Mouse (Mus musculus): Measurements from ENCODE around the gene Smdt1.

GRCm38 (mm10) chr15:82325382-82325781, 13.4 kb upstream of the Smdt1 start:
- TF ChIP-seq POLR2A (IDR thresholded peaks at IDR 0.05; ENCODE audit: extremely low read depth, insufficient read depth, low read length) (no peak), CTCF (IDR thresholded peaks at IDR 0.05; ENCODE audit: extremely low read depth, insufficient read depth, low read length) (no peak)

All from cortical plate, adult 2 months (tissue).